Mouse (Mus musculus) midbrain, postnatal 0 days (tissue): ENCODE data around the gene 4930563M21Rik. TPM values are rescaled to one million over a fixed set of nuclear protein-coding genes. Genes with fewer than 3 reads are reported as not detected.
A peak's percentile ranks its signal among the peaks of the same experiment; 100 is the strongest.

Experiments
- ATAC-seq: fragments of 200-750 bp; cut with Nextera tagmentation; 2 replicates; pipeline ENCODE4 v1.8.0; 2017; ENCODE audit warnings: moderate number of reproducible peaks, mild to moderate bottlenecking, moderate TSS enrichment, moderate library complexity; ENCODE audit not compliant: low FRiP score
- DNase-seq: peaks from one replicate; pipeline ENCODE4 v3.0.0-alpha.2; 2015; ENCODE audit warnings: low spot score
- H3K27ac ChIP-seq: fragments of 300-500 bp; sonication (generic); 2 replicates; pipeline ENCODE4 v1.5.1; 2014; ENCODE audit warnings: low read depth, mild to moderate bottlenecking, low read length, mixed read lengths
- H3K27me3 ChIP-seq: fragments of 300-500 bp; sonication (generic); 2 replicates; pipeline ENCODE4 v1.6.1; 2014; ENCODE audit warnings: low read length, control low read depth, mixed read lengths; ENCODE audit not compliant: insufficient read depth
- H3K36me3 ChIP-seq: fragments of 300-500 bp; sonication (generic); 2 replicates; pipeline ENCODE4 v1.6.1; 2014; ENCODE audit warnings: low read length, control low read depth, mixed read lengths; ENCODE audit not compliant: insufficient read depth
- H3K4me1 ChIP-seq: fragments of 300-500 bp; sonication (generic); 2 replicates; pipeline ENCODE4 v1.6.1; 2014; ENCODE audit warnings: mild to moderate bottlenecking, control low read depth, antibody characterized with exemption, low read length, mixed read lengths; ENCODE audit not compliant: insufficient read depth
- H3K4me2 ChIP-seq: fragments of 300-500 bp; sonication (generic); 2 replicates; pipeline ENCODE4 v1.6.1; 2014; ENCODE audit warnings: low read depth, mild to moderate bottlenecking, low read length, mixed read lengths; ENCODE audit not compliant: poor library complexity, severe bottlenecking
- H3K4me3 ChIP-seq: fragments of 300-500 bp; sonication (generic); 2 replicates; pipeline ENCODE4 v1.5.1; 2014; ENCODE audit warnings: low read depth, mild to moderate bottlenecking, low read length, moderate library complexity
- H3K9ac ChIP-seq: fragments of 300-500 bp; sonication (generic); replicated peaks from 2 replicates; pipeline ENCODE4 v1.6.1; 2014; ENCODE audit warnings: mild to moderate bottlenecking, low read length, moderate library complexity, mixed read lengths; ENCODE audit not compliant: poor library complexity, severe bottlenecking
- H3K9me3 ChIP-seq: fragments of 300-500 bp; sonication (generic); 2 replicates; pipeline ENCODE4 v1.6.1; 2016; ENCODE audit warnings: low read length, control low read depth
- CTCF ChIP-seq: IDR thresholded peaks from 2 replicates; pipeline ENCODE4 v1.5.1; 2016; ENCODE audit warnings: antibody characterized with exemption, mild to moderate bottlenecking
- WGBS: fragments of 180-500 bp; shearing (Covaris S2); extraction: QIAGEN DNeasy Blood & Tissue Kit; methylation state at CpG from one replicate; pipeline ENCODE4 v1.1.7; 2014; 5-methylcytosine and 5-hydroxymethylcytosine counted together
- polyA plus RNA-seq: library from polyadenylated mRNA; unstranded; fragments of >200 nt; fragmentation: Nextera tagmentation; extraction: Ambion mirVana; gene quantifications from 2 replicates; pipeline ENCODE4 v1.2.1, GENCODE M21; 2015
- total RNA-seq: library from RNA; depleted of rRNA; stranded (reverse); fragments of >200 nt; gene quantifications from 2 replicates; pipeline ENCODE4 v1.2.3, GENCODE M21; 2014; rRNA removed

4930563M21Rik gene
- total RNA-seq (not detected in 2 replicates), polyA plus RNA-seq (not detected in 2 replicates)

- WGBS: 80% methylated on average over 4 of the region's 4 CpGs
- no peaks in the 10 kb centered on the region for H3K4me1 ChIP-seq
- no peak for ATAC-seq
- no peak within 1 kb of the TSS for H3K9ac ChIP-seq
- no peak within 1 kb of the TSS for H3K27ac ChIP-seq
- DNase-seq: no peak
- no peaks in the 10 kb centered on the region for H3K27me3 ChIP-seq
- no peaks in the 10 kb centered on the region for H3K9me3 ChIP-seq
- no peaks in the 10 kb centered on the region for H3K36me3 ChIP-seq
- TF ChIP-seq CTCF: no peak
- H3K4me2 ChIP-seq: no peak within 1 kb of the TSS
- no peak within 1 kb of the TSS for H3K4me3 ChIP-seq
Measured at GRCm38 (mm10) chr9:56010450-56010849, at the start of gene 4930563M21Rik. Gene 4930563M21Rik, minus strand, starts transcription at chr9:56010550.

GRCm38 (mm10) chr9:56056147-56056546, 45.8 kb upstream of the 4930563M21Rik start:
- peaks cover 39% of the 10 kb centered on the region for H3K36me3 ChIP-seq
- no peak overlapping the region for H3K4me3 ChIP-seq
- ATAC-seq: no peak
- no peak overlapping the region for H3K27ac ChIP-seq
- no peak for TF ChIP-seq CTCF
- WGBS: 95% methylated on average over 6 of the region's 6 CpGs
- no peaks in the 10 kb centered on the region for H3K9me3 ChIP-seq
- H3K9ac ChIP-seq: no peak overlapping the region
- no peaks in the 10 kb centered on the region for H3K27me3 ChIP-seq
- H3K4me2 ChIP-seq: no peak overlapping the region
- DNase-seq: no peak
- no peaks in the 10 kb centered on the region for H3K4me1 ChIP-seq

GRCm38 (mm10) chr9:56053796-56054195, 43.4 kb upstream of the 4930563M21Rik start:
- H3K36me3 ChIP-seq: peaks cover 18% of the 10 kb centered on the region; the same call in 1 of the 2 replicates
- no peak overlapping the region for H3K27ac ChIP-seq
- H3K4me2 ChIP-seq: no peak overlapping the region
- no peak overlapping the region for H3K9ac ChIP-seq
- H3K9me3 ChIP-seq: no peaks in the 10 kb centered on the region
- TF ChIP-seq CTCF: no peak
- no peak overlapping the region for H3K4me3 ChIP-seq
- no peaks in the 10 kb centered on the region for H3K27me3 ChIP-seq
- ATAC-seq: no peak
- WGBS: 88% methylated on average over 3 of the region's 3 CpGs
- H3K4me1 ChIP-seq: no peaks in the 10 kb centered on the region
- DNase-seq: peak; percentile 50

GRCm38 (mm10) chr9:56042181-56042621, 31.9 kb upstream of the 4930563M21Rik start:
- DNase-seq (peak; percentile 65), ATAC-seq (peak; percentile 76; the same call in 1 of the 2 replicates)
- Histone ChIP-seq H3K27me3 (no peaks in the 10 kb centered on the region), H3K4me3 (peak overlapping the region; percentile 83), H3K36me3 (no peaks in the 10 kb centered on the region; the same call in 1 of the 2 replicates), H3K9me3 (no peaks in the 10 kb centered on the region), H3K9ac (peak overlapping the region; percentile 99), H3K4me1 (peaks cover 14% of the 10 kb centered on the region), H3K27ac (peak overlapping the region; percentile 97), H3K4me2 (peak overlapping the region; percentile 57)
- under 1% methylated on average over 16 of the region's 16 CpGs for WGBS
- TF ChIP-seq CTCF: no peak

GRCm38 (mm10) chr9:56041372-56042180, 31.2 kb upstream of the 4930563M21Rik start, which contains the start of gene Rcn2:
Gene Rcn2, plus strand, starts transcription at chr9:56041845.
- peak within 1 kb of the TSS; percentile 83 for H3K4me3 ChIP-seq
- TF ChIP-seq CTCF: peak; percentile 40
- H3K9ac ChIP-seq: peak within 1 kb of the TSS; percentile 99
- peak; percentile 97 for DNase-seq
- no peaks in the 10 kb centered on the region; the same call in 1 of the 2 replicates for H3K36me3 ChIP-seq
- H3K27me3 ChIP-seq: no peaks in the 10 kb centered on the region
- H3K9me3 ChIP-seq: no peaks in the 10 kb centered on the region
- peaks cover 14% of the 10 kb centered on the region for H3K4me1 ChIP-seq
- peak; percentile 100 for ATAC-seq
- WGBS: under 1% methylated on average over 41 of the region's 49 CpGs
- peak within 1 kb of the TSS; percentile 97 for H3K27ac ChIP-seq
- H3K4me2 ChIP-seq: peak within 1 kb of the TSS; percentile 57

GRCm38 (mm10) chr9:56032219-56032618, 21.9 kb upstream of the 4930563M21Rik start:
- Histone ChIP-seq H3K9ac (no peak overlapping the region), H3K4me1 (no peaks in the 10 kb centered on the region), H3K27me3 (no peaks in the 10 kb centered on the region), H3K36me3 (no peaks in the 10 kb centered on the region), H3K4me2 (no peak overlapping the region), H3K9me3 (no peaks in the 10 kb centered on the region), H3K4me3 (no peak overlapping the region), H3K27ac (no peak overlapping the region)
- TF ChIP-seq CTCF: no peak
- DNase-seq: no peak
- WGBS: 78% methylated on average over 3 of the region's 3 CpGs
- ATAC-seq: no peak
